Mouse (Mus musculus) forebrain, embryonic 15.5 days (tissue): ENCODE measurements around the gene Adamts14. TPM values are rescaled to one million over a fixed set of nuclear protein-coding genes. Genes with fewer than 3 reads are reported as not detected.

Experiments used
- ATAC-seq: fragments of 200-750 bp; cut with Nextera tagmentation; replicated peaks from 2 replicates; pipeline ENCODE4 v1.8.0; 2017; ENCODE audit warnings: mild to moderate bottlenecking, moderate TSS enrichment, moderate library complexity
- H3K27ac ChIP-seq: fragments of 300-500 bp; sonication (generic); replicated peaks from 2 replicates; pipeline ENCODE4 v1.5.1; 2015; ENCODE audit warnings: mild to moderate bottlenecking, inconsistent platforms
- H3K27me3 ChIP-seq: fragments of 300-500 bp; sonication (generic); 2 replicates; pipeline ENCODE4 v1.6.1; 2015; ENCODE audit warnings: inconsistent platforms
- H3K36me3 ChIP-seq: fragments of 300-500 bp; sonication (generic); 2 replicates; pipeline ENCODE4 v1.6.1; 2015; ENCODE audit warnings: mild to moderate bottlenecking, inconsistent platforms
- H3K4me1 ChIP-seq: fragments of 300-500 bp; sonication (generic); 2 replicates; pipeline ENCODE4 v1.6.1; 2015; ENCODE audit warnings: inconsistent platforms
- H3K4me2 ChIP-seq: fragments of 300-500 bp; sonication (generic); replicated peaks from 2 replicates; pipeline ENCODE4 v1.6.1; 2015; ENCODE audit warnings: mild to moderate bottlenecking, inconsistent platforms
- H3K4me3 ChIP-seq: fragments of 300-500 bp; sonication (generic); 2 replicates; pipeline ENCODE4 v1.5.1; 2015; ENCODE audit warnings: mild to moderate bottlenecking, inconsistent platforms
- H3K9ac ChIP-seq: fragments of 300-500 bp; sonication (generic); replicated peaks from 2 replicates; pipeline ENCODE4 v1.6.1; 2015; ENCODE audit warnings: mild to moderate bottlenecking, inconsistent platforms
- H3K9me3 ChIP-seq: fragments of 300-500 bp; sonication (generic); 2 replicates; pipeline ENCODE4 v1.6.1; 2016; ENCODE audit warnings: inconsistent platforms
- WGBS: fragments of 180-500 bp; shearing (Covaris S2); methylation state at CpG from one replicate; pipeline ENCODE4 v1.1.7; 2015; ENCODE audit warnings: mixed read lengths; 5-methylcytosine and 5-hydroxymethylcytosine counted together
- polyA plus RNA-seq: library from polyadenylated mRNA; unstranded; fragments of >200 nt; fragmentation: Nextera tagmentation; extraction: Ambion mirVana; gene quantifications from 2 replicates; pipeline ENCODE4 v1.2.1, GENCODE M21; 2015

Gene Adamts14
- polyA plus RNA-seq, 1 experiment from 2014 or later, result 0.13 TPM

GRCm38 (mm10) chr10:61147157-61148040 is 125.8 kb downstream of the Adamts14 start, which contains the start of gene Sgpl1:
Gene Sgpl1, minus strand, starts transcription at chr10:61147703.
- H3K36me3 ChIP-seq, result 0 out of 2 replicates have a peak, but pooled peaks cover 2% of the 10 kb centered on the region
- peak within 1 kb of the TSS; percentile 77 for H3K4me2 ChIP-seq
- H3K4me1 ChIP-seq, result peaks cover 16% of the 10 kb centered on the region
- WGBS, result under 1% methylated on average over 77 of the region's 82 CpGs
- peak; percentile 91 for ATAC-seq
- peak within 1 kb of the TSS; percentile 86 for H3K4me3 ChIP-seq
- peak within 1 kb of the TSS; percentile 97 for H3K27ac ChIP-seq
- peak within 1 kb of the TSS; percentile 83 for H3K9ac ChIP-seq
- H3K9me3 ChIP-seq, result no peaks in the 10 kb centered on the region
- no peaks in the 10 kb centered on the region for H3K27me3 ChIP-seq

Other genes with a start within 250 kb of the Adamts14 start
- 15.8 and 16.5 TPM in 2 replicates for gene Pcbd1, start 184.1 kb downstream of the Adamts14 start, polyA plus RNA-seq
- 63.6 and 65.8 TPM in 2 replicates for gene Sgpl1, start 125.7 kb downstream of the Adamts14 start, polyA plus RNA-seq
- 1.3 and 3.2 TPM in 2 replicates for gene Tbata, start 101.5 kb downstream of the Adamts14 start, polyA plus RNA-seq
- not detected in 2 replicates for gene Prf1, start 24.4 kb upstream of the Adamts14 start, polyA plus RNA-seq
- 16.5 and 17.0 TPM in 2 replicates for gene Pald1, start 110.1 kb upstream of the Adamts14 start, polyA plus RNA-seq
- 0.19 and 0.36 TPM in 2 replicates for gene Nodal, start 144.5 kb upstream of the Adamts14 start, polyA plus RNA-seq
- 89.3 and 94.1 TPM in 2 replicates for gene Eif4ebp2, start 179.2 kb upstream of the Adamts14 start, polyA plus RNA-seq
- 22.1 and 23.0 TPM in 2 replicates for gene Lrrc20, start 202.4 kb upstream of the Adamts14 start, polyA plus RNA-seq